Mouse (Mus musculus): ENCODE results near the gene Grn. TPM values are rescaled to one million over a fixed set of nuclear protein-coding genes. Genes with fewer than 3 reads are reported as not detected.

Grn gene
- total RNA-seq, 2 experiments from 2014 or later: 141 to 144 TPM

DNA sequence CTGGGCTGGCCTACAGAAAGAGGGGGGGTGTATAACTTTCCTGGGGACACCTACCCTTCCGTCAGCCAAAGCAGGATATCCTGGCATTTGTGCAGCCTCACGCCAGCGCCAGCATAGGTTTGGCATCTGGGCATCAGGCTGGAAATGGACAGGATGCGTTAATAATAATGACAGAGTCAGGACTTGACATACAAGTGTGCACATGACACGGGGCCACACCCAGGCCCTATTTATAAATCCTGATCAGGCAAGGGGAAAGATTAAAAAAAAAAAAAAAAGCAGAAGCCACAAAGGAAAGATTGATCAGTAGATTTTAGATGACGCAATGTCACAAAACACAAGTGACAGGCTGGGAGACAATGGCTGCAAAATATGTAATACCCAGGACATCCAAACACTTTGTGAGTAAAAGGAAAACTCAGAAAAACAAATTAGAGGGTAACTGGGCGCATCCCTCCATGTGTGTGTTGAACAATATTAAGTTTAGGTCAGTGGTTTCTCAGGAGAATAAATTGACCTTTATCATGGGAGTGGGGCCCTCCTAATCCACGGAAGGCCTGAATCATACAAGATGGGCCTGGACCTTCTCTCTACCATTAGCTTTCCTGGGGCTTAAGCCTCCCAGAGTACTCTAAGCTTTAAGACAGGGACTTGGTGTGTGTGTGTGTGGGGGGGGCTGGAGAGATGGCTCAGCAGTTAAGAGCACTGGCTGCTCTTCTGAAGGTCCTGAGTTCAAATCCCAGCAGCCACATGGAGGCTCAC lies 4.4 kb upstream of the Grn start:
- DNase-seq: peak; percentile 6

GRCm38 (mm10) chr11:102428981-102429540 lies 1.1 kb upstream of the Grn start:
- DNase-seq: no peak

DNA sequence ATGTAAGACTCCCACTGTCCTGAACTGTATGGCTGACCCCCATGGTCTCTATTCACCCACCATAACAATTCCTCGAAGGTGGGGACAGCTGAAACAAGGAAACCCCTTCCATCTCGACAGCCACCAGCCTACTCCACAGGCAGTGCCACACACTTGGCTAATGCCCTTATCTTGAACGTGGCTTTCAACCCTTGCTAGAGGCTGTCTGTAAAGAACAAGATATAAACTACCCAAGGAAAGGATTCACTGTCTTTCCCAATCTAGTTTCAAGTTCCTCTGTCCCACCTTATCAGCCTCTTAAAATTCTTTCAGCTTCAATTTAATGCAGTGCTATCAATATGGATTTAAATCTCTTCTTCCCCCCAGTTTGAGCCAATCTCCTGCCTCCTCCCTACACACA lies 564 bp upstream of the Grn start:
- no peak for DNase-seq

- DNase-seq: peak; percentile 88
Observed at GRCm38 (mm10) chr11:102431018-102431645, 1.0 kb downstream of the Grn start.

DNA sequence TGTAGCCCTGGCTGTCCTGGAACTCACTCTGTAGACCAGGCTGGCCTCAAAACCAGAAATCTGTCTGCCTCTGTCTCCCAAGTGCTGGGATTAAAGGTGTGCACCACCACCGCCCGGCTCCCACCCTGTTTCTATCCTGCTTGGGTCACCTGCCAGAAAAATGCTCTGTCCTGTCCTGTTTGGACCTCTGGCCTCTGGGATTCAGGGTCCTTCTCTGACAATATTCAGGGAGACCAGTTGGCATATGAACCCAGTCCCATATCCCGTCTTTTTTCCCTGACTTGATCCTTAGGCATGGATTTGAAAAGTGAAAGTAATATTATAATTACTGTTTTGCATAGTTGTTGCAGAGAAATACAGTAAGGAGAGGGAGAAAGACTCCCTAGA lies 1.6 kb downstream of the Grn start:
- DNase-seq: no peak

DNA sequence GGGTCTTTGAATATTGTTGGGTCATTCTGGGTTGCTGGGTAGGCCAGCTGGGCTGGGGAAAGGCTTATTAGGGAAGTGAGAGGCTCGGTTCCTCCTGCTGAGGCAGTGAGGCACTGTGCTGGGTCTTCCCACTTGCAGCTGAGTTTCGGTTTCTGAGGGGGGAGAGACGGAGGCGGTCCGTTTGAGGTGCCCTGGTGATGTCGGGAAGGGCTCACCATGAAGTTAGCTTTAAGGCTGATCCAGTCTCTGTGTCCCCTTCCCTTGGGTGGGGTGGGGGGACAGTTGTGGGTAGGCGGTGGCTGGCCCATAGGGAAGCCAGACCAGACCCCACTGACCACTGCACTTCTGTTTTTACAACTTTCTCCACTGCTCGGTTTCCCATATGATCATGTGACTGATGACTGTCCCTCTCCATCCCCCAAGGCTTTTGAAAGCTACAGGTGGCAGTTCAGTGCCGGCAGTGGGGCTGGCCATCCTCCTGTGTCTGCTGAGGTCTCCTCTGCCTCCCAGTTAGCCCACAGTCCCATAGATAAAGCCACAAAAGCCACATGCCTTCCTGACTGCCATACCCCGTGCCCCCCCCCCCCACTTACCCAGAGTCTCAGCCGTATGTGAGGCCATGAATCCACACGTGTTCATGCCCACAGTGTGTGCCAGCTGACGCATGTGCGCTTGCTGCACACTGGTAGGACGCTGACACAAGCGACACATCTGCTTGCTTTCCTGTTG lies 2.2 kb downstream of the Grn start:
- DNase-seq: no peak

DNA sequence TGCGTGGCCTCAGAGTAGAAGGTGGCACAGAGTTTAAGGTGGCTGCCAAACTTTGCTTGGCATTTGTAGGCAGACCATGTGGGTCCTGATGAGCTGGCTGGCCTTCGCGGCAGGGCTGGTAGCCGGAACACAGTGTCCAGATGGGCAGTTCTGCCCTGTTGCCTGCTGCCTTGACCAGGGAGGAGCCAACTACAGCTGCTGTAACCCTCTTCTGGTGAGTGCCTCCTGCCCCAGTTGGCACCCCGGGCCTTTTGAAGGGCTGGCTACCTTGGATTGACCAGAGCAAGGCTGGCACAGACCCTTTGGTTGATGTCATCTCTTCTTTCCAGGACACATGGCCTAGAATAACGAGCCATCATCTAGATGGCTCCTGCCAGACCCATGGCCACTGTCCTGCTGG lies 2.8 kb downstream of the Grn start:
- peak; percentile 75 for DNase-seq

DNA sequence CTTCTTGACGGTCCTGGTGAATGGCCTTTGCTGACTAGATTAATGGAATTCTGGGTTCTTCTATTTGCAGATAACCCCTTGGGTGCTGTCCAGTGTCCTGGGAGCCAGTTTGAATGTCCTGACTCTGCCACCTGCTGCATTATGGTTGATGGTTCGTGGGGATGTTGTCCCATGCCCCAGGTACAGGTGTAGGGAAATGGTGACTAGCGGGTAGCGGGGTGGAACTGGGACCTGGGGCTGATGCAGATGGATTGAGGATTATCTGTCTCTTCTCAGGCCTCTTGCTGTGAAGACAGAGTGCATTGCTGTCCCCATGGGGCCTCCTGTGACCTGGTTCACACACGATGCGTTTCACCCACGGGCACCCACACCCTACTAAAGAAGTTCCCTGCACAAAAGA lies 3.8 kb downstream of the Grn start:
- no peak for DNase-seq

DNA sequence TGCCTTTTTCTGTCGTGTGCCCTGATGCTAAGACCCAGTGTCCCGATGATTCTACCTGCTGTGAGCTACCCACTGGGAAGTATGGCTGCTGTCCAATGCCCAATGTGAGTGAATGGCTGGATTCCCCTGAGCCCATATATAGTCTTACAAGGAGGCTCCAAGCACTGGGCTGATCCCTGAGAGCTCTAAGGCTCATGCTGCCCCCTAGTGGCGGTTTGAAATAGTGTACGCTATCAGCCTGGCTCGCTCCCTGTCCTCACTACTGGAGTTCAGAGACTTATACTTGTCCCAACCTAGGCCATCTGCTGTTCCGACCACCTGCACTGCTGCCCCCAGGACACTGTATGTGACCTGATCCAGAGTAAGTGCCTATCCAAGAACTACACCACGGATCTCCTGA lies 4.3 kb downstream of the Grn start:
- DNase-seq: peak; percentile 94

DNA sequence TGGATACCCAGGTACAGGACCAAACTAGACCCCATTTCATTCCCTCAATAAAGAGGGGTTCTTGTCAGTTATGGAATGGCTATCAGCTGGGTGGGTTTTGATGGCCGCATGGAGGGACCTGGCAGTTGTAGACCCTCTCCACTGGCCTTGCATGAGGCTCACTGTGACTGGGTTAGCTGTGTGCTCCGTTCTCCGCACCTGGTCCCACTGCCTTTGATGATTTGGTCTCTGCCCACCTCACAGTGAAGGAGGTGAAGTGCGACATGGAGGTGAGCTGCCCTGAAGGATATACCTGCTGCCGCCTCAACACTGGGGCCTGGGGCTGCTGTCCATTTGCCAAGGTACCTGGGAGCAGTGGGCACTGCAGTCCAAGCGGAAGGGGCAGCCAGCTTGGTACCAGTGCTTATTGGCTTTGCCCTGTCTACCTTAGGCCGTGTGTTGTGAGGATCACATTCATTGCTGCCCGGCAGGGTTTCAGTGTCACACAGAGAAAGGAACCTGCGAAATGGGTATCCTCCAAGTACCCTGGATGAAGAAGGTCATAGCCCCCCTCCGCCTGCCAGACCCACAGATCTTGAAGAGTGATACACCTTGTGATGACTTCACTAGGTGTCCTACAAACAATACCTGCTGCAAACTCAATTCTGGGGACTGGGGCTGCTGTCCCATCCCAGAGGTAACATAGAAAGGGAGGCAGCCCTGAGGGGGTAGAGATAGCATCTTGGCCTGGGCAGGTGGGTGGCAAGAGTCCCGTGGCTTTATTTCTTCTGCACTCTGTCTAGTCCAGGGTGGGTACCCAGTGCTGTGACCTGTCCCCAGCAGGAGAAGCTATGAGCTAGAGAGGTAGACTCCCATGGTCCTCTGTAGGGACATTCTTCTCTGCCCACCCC lies 4.9 kb downstream of the Grn start:
- no peak for DNase-seq

GRCm38 (mm10) chr11:102435754-102436470 lies 5.8 kb downstream of the Grn start:
- peak; percentile 71 for DNase-seq

DNA sequence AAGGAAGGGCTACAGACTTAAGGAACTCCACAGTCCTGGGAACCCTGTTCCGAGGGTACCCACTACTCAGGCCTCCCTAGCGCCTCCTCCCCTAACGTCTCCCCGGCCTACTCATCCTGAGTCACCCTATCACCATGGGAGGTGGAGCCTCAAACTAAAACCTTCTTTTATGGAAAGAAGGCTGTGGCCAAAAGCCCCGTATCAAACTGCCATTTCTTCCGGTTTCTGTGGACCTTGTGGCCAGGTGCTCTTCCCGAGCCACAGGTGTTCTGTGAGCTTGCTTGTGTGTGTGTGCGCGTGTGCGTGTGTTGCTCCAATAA lies 6.3 kb downstream of the Grn start:
- DNase-seq: no peak

- peak; percentile 80 for DNase-seq
Observed at GRCm38 (mm10) chr11:102437120-102438061, 7.3 kb downstream of the Grn start.

DNA sequence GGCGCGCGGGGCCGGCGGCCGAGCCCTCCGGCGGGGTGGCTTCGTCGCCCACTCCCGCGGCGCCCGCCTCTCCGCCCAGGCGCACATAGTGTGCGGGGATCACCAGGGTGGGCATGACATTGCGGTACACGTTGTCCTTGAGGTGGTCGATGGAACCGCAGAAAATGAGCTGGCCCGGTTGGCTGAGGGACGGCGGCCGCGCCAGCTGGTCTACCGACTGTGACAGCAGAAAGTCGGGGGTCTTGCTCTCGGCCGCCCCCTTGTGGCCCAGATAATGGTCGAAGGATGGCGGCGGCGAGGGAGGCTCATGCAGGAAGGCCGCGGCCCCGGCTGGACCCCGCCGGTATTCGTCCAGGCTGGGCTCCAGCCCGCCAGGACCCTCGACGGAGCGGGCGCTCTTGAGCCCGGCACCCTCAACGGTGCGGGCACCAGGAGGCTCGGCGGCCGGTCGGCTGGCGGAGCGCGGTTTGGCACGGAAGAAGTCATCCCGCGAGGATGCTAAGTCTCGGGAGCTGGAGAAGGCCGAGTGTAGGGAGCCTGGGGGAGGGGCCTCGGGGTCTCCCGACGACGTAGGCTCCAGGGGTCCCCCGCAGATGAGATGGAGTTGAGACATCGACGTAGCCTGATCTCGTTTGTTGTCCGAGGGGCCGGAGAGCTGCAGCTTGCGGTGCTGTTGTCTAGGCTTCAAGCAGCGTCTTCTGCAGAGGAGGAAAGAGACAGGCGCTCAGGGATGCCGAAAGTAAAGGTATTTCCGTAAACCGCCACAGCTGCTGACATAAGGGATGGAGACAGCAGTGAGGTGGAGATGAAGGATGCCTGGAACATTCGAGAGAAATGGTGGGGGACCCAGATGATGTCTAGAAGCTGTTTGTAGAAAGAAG lies 8.3 kb downstream of the Grn start:
- DNase-seq: peak; percentile 94

- no peak for DNase-seq
Observed at GRCm38 (mm10) chr11:102439093-102440082, 9.3 kb downstream of the Grn start.

DNA sequence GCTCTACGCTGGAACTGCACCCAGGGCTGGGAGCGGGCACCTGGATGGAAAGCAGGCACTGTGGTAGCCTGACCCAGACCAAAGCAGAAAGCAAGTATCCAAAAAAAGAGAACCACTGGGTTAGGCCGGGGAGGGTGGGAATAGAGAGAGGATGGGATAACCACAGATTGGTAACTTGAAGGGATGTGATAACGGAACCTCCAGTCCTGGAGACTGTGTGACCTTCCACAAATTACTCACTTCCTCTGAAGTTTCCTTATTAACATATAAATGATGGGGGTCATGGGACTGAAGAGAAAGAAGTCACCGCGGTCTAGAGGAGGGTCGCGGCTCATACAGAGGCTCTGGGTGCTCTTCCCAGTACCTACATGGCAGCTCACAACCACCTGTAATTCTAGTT lies 10.1 kb downstream of the Grn start:
- no peak for DNase-seq

DNA sequence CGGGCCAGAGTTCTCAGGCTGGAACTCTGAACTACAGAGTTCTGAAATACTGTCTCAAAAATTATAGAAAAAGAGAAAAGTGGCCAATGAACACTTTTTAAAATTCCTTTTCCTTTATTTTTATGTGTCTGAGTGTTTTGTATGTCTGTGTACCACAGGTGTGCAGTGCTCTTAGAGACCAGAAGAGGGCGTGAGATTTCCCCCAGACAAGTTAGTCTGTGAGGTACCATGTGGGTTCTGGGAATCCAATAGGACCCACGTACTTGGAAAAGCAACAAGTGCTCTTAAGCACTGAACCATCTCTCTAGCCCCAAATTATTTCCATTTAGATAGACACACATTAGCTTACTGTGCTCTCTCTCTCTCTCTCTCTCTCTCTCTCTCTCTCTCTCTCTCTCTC lies 11.3 kb downstream of the Grn start:
- DNase-seq: no peak

GRCm38 (mm10) chr11:102442089-102442488 lies 12.0 kb downstream of the Grn start:
- no peak for DNase-seq

Data from heart, postnatal 4 days (tissue).